Mouse (Mus musculus): ENCODE measurements around the gene Il17rc. TPM values are rescaled to one million over a fixed set of nuclear protein-coding genes. Genes with fewer than 3 reads are reported as not detected.

Il17rc gene
- total RNA-seq, 1 experiment, result 6.2 TPM

GRCm38 (mm10) chr6:113505689-113506088, 34.5 kb downstream of the Il17rc start:
- Histone ChIP-seq H3K9ac (ENCODE audit: insufficient read depth, low read depth, low read length, poor library complexity, severe bottlenecking) (no peak overlapping the region), H3K9me3 (ENCODE audit: control insufficient read depth, insufficient read depth, low read depth, low read length) (no peaks in the 10 kb centered on the region), H3K36me3 (ENCODE audit: control insufficient read depth, insufficient read depth, low read length, poor library complexity, severe bottlenecking) (no peaks in the 10 kb centered on the region), H3K4me1 (ENCODE audit: control insufficient read depth in 2 of 2, insufficient read depth in 2 of 2, low read length in 2 of 2, poor library complexity in 1 of 2) (peaks cover 2 to 4% of the 10 kb centered on the region in 2 experiments), H3K4me3 (ENCODE audit: insufficient read depth in 1 of 2, low read depth in 1 of 2, low read length in 2 of 2, poor library complexity in 1 of 2, severe bottlenecking in 1 of 2) (no peak overlapping the region), H3K27ac (ENCODE audit: insufficient read depth, low read depth, low read length, poor library complexity, severe bottlenecking) (no peak overlapping the region)
- DNase-seq (ENCODE audit: low read depth, low spot score), result no peak
- in situ Hi-C loops (cut with MboI; ENCODE audit: low sequenced_read_pairs in 2 of 2, unreplicated experiment in 2 of 2), result no loop called here
- TF ChIP-seq HCFC1 (IDR thresholded peaks at IDR 0.05; ENCODE audit: borderline replicate concordance, insufficient read depth, low read length) (no peak), CHD2 (IDR thresholded peaks at IDR 0.05; ENCODE audit: low read depth, low read length) (no peak), MAFK (IDR thresholded peaks at IDR 0.05; ENCODE audit: insufficient read depth, low read depth, low read length) (no peak), ZC3H11A (IDR thresholded peaks at IDR 0.05; ENCODE audit: borderline replicate concordance, low read depth, low read length) (no peak), ZNF384 (IDR thresholded peaks at IDR 0.05; ENCODE audit: low read depth, low read length) (no peak)

- in situ Hi-C loops (cut with MboI; ENCODE audit: low sequenced_read_pairs in 2 of 2, unreplicated experiment in 2 of 2), result no loop called here
- Histone ChIP-seq H3K36me3 (ENCODE audit: control insufficient read depth, insufficient read depth, low read length, poor library complexity, severe bottlenecking) (no peaks in the 10 kb centered on the region), H3K4me1 (ENCODE audit: control insufficient read depth in 2 of 2, insufficient read depth in 2 of 2, low read length in 2 of 2, poor library complexity in 1 of 2) (peaks cover 2% of the 10 kb centered on the region in 2 experiments; a peak in 3 of 4 replicates), H3K27ac (ENCODE audit: insufficient read depth, low read depth, low read length, poor library complexity, severe bottlenecking) (no peak overlapping the region), H3K9me3 (ENCODE audit: control insufficient read depth, insufficient read depth, low read depth, low read length) (no peaks in the 10 kb centered on the region), H3K9ac (ENCODE audit: insufficient read depth, low read depth, low read length, poor library complexity, severe bottlenecking) (no peak overlapping the region), H3K4me3 (ENCODE audit: insufficient read depth in 1 of 2, low read depth in 1 of 2, low read length in 2 of 2, poor library complexity in 1 of 2, severe bottlenecking in 1 of 2) (no peak overlapping the region)
- DNase-seq (ENCODE audit: low read depth, low spot score), result no peak
- TF ChIP-seq MAFK (IDR thresholded peaks at IDR 0.05; ENCODE audit: insufficient read depth, low read depth, low read length) (no peak), ZNF384 (IDR thresholded peaks at IDR 0.05; ENCODE audit: low read depth, low read length) (no peak), HCFC1 (IDR thresholded peaks at IDR 0.05; ENCODE audit: borderline replicate concordance, insufficient read depth, low read length) (no peak), CHD2 (IDR thresholded peaks at IDR 0.05; ENCODE audit: low read depth, low read length) (no peak), ZC3H11A (IDR thresholded peaks at IDR 0.05; ENCODE audit: borderline replicate concordance, low read depth, low read length) (no peak)
These were observed 35.9 kb downstream of the Il17rc start for GRCm38 (mm10) chr6:113507130-113507529.

GRCm38 (mm10) chr6:113508272-113508946, 37.2 kb downstream of the Il17rc start:
- TF ChIP-seq HCFC1 (IDR thresholded peaks at IDR 0.05; ENCODE audit: borderline replicate concordance, insufficient read depth, low read length) (no peak), CHD2 (IDR thresholded peaks at IDR 0.05; ENCODE audit: low read depth, low read length) (no peak), ZC3H11A (IDR thresholded peaks at IDR 0.05; ENCODE audit: borderline replicate concordance, low read depth, low read length) (no peak)
- H3K27ac ChIP-seq (ENCODE audit: insufficient read depth, low read depth, low read length, poor library complexity, severe bottlenecking), result no peak overlapping the region
- H3K9ac ChIP-seq (ENCODE audit: insufficient read depth, low read depth, low read length, poor library complexity, severe bottlenecking), result no peak overlapping the region
- DNase-seq (ENCODE audit: low read depth, low spot score), result no peak
- H3K4me1 ChIP-seq (ENCODE audit: control insufficient read depth in 2 of 2, insufficient read depth in 2 of 2, low read length in 2 of 2, poor library complexity in 1 of 2), result peaks cover 0 to 2% of the 10 kb centered on the region in 2 experiments; a peak in 1 of 4 replicates
- no peak overlapping the region for H3K4me3 ChIP-seq (ENCODE audit: insufficient read depth in 1 of 2, low read depth in 1 of 2, low read length in 2 of 2, poor library complexity in 1 of 2, severe bottlenecking in 1 of 2)
- no peaks in the 10 kb centered on the region for H3K9me3 ChIP-seq (ENCODE audit: control insufficient read depth, insufficient read depth, low read depth, low read length)
- in situ Hi-C loops (cut with MboI; ENCODE audit: low sequenced_read_pairs in 2 of 2, unreplicated experiment in 2 of 2), result no loop called here
- no peaks in the 10 kb centered on the region for H3K36me3 ChIP-seq (ENCODE audit: control insufficient read depth, insufficient read depth, low read length, poor library complexity, severe bottlenecking)

GRCm38 (mm10) chr6:113508947-113509280, 37.7 kb downstream of the Il17rc start:
- peaks cover 0 to 2% of the 10 kb centered on the region in 2 experiments; a peak in 1 of 4 replicates for H3K4me1 ChIP-seq (ENCODE audit: control insufficient read depth in 2 of 2, insufficient read depth in 2 of 2, low read length in 2 of 2, poor library complexity in 1 of 2)
- no peaks in the 10 kb centered on the region for H3K36me3 ChIP-seq (ENCODE audit: control insufficient read depth, insufficient read depth, low read length, poor library complexity, severe bottlenecking)
- H3K9ac ChIP-seq (ENCODE audit: insufficient read depth, low read depth, low read length, poor library complexity, severe bottlenecking), result no peak overlapping the region
- no peak overlapping the region for H3K4me3 ChIP-seq (ENCODE audit: insufficient read depth in 1 of 2, low read depth in 1 of 2, low read length in 2 of 2, poor library complexity in 1 of 2, severe bottlenecking in 1 of 2)
- TF ChIP-seq MAFK (IDR thresholded peaks at IDR 0.05; ENCODE audit: insufficient read depth, low read depth, low read length) (no peak), ZC3H11A (IDR thresholded peaks at IDR 0.05; ENCODE audit: borderline replicate concordance, low read depth, low read length) (no peak), ZNF384 (IDR thresholded peaks at IDR 0.05; ENCODE audit: low read depth, low read length) (no peak), CHD2 (IDR thresholded peaks at IDR 0.05; ENCODE audit: low read depth, low read length) (no peak), HCFC1 (IDR thresholded peaks at IDR 0.05; ENCODE audit: borderline replicate concordance, insufficient read depth, low read length) (no peak)
- H3K9me3 ChIP-seq (ENCODE audit: control insufficient read depth, insufficient read depth, low read depth, low read length), result no peaks in the 10 kb centered on the region
- in situ Hi-C loops (cut with MboI; ENCODE audit: low sequenced_read_pairs in 2 of 2, unreplicated experiment in 2 of 2), result no loop called here
- no peak for DNase-seq (ENCODE audit: low read depth, low spot score)
- H3K27ac ChIP-seq (ENCODE audit: insufficient read depth, low read depth, low read length, poor library complexity, severe bottlenecking), result no peak overlapping the region

All from ES-E14 (cell line).